Mouse (Mus musculus): ENCODE measurements around the gene Ankfy1. TPM values are rescaled to one million over a fixed set of nuclear protein-coding genes. Genes with fewer than 3 reads are reported as not detected.

The Ankfy1 gene
- polyA plus RNA-seq, 1 experiment = 90.7 TPM

- WGBS = 89% methylated on average over 1 of the region's 1 CpGs
- Histone ChIP-seq H3K4me3 (ENCODE audit: insufficient read depth, low read depth, low read length) (no peak overlapping the region), H3K27ac (ENCODE audit: insufficient read depth, low read depth, low read length) (no peak overlapping the region), H3K4me1 (ENCODE audit: control insufficient read depth, insufficient read depth, low read length) (no peaks in the 10 kb centered on the region)
- TF ChIP-seq POLR2A (IDR thresholded peaks at IDR 0.05; ENCODE audit: insufficient read depth, low read depth, low read length) (no peak), CTCF (IDR thresholded peaks at IDR 0.05; ENCODE audit: insufficient read depth, low read depth, low read length) (no peak)
Observed at GRCm38 (mm10) chr11:72672438-72672837, 17.4 kb upstream of the Ankfy1 start.

DNA sequence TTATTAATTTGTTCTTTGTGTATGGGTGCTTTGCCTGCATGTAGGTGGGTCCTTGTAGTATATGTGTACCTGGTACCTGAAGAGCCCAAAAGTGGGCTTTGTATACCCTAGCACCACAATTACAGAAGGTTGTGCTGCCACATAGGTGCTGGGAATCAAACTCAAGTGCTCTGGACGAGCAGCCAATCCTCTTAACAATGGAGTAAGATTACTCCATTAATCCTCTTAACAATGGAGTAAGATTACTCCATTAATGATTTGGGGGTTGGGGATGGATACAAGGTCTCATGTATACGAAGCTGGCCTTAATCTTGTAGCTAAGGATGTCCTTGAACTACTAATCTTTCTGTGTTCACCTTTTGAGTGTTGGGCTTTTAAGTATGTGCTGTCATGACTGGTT, 14.5 kb upstream of the Ankfy1 start:
- no peak overlapping the region for H3K4me3 ChIP-seq (ENCODE audit: insufficient read depth, low read depth, low read length)
- H3K27ac ChIP-seq (ENCODE audit: insufficient read depth, low read depth, low read length) = no peak overlapping the region
- no peak for TF ChIP-seq POLR2A (IDR thresholded peaks at IDR 0.05; ENCODE audit: insufficient read depth, low read depth, low read length)
- no peak for TF ChIP-seq CTCF (IDR thresholded peaks at IDR 0.05; ENCODE audit: insufficient read depth, low read depth, low read length)
- H3K4me1 ChIP-seq (ENCODE audit: control insufficient read depth, insufficient read depth, low read length) = no peaks in the 10 kb centered on the region
- 59% methylated on average over 2 of the region's 2 CpGs for WGBS

DNA sequence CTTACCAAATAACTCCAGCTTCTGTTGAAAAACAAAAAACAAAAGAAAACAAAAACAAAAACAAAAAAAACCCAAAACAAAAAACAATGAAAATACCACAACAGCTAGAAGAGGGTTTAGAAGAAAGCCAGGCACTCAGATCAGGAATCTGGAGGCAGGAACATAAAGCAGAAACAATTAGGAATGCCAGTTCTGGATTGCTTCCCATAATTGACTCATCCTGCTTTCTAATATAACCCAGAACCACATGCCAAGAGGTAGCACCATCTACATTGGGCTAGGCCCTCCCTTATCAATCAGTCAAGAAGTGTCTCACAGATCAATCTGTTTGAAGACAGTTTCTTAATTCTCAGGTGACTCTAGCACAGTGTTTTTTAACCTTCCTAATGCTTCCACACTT, 9.1 kb upstream of the Ankfy1 start:
- no peak for TF ChIP-seq CTCF (IDR thresholded peaks at IDR 0.05; ENCODE audit: insufficient read depth, low read depth, low read length)
- no peak for TF ChIP-seq POLR2A (IDR thresholded peaks at IDR 0.05; ENCODE audit: insufficient read depth, low read depth, low read length)
- H3K4me3 ChIP-seq (ENCODE audit: insufficient read depth, low read depth, low read length) = no peak overlapping the region

GRCm38 (mm10) chr11:72683402-72683801, 6.4 kb upstream of the Ankfy1 start:
- no peak overlapping the region for H3K4me3 ChIP-seq (ENCODE audit: insufficient read depth, low read depth, low read length)
- TF ChIP-seq CTCF (IDR thresholded peaks at IDR 0.05; ENCODE audit: insufficient read depth, low read depth, low read length) (no peak), POLR2A (IDR thresholded peaks at IDR 0.05; ENCODE audit: insufficient read depth, low read depth, low read length) (no peak)
- no peaks in the 10 kb centered on the region for H3K4me1 ChIP-seq (ENCODE audit: control insufficient read depth, insufficient read depth, low read length)
- 93% methylated on average over 2 of the region's 2 CpGs for WGBS
- H3K27ac ChIP-seq (ENCODE audit: insufficient read depth, low read depth, low read length) = no peak overlapping the region

More for the DNA sequence above, 9.1 kb upstream of the Ankfy1 start:
- Histone ChIP-seq H3K27ac (ENCODE audit: insufficient read depth, low read depth, low read length) (no peak overlapping the region), H3K4me1 (ENCODE audit: control insufficient read depth, insufficient read depth, low read length) (no peaks in the 10 kb centered on the region)

DNA sequence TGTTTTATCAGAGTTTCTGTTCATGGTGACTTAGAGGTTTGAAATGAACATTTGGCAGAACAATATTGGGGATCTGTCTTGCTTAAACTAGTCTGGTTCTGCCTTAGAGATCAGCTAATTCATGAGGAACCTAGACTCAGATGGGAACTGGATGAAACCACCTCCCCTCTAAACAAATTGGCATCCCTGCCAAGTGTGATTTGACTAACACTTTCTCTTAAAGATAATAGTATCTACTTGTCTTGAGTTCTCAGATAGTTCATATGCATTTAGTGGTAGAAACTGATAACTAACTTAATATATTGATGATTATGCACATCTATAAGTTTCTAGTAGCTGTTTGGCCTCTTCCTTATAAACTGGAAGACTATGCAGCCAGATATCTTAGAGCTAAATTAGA, 3.1 kb upstream of the Ankfy1 start:
- Histone ChIP-seq H3K4me3 (ENCODE audit: insufficient read depth, low read depth, low read length) (no peak overlapping the region), H3K27ac (ENCODE audit: insufficient read depth, low read depth, low read length) (no peak overlapping the region), H3K4me1 (ENCODE audit: control insufficient read depth, insufficient read depth, low read length) (peaks cover 3% of the 10 kb centered on the region; the same call in 1 of the 2 replicates)
- TF ChIP-seq POLR2A (IDR thresholded peaks at IDR 0.05; ENCODE audit: insufficient read depth, low read depth, low read length) = no peak
- no peak for TF ChIP-seq CTCF (IDR thresholded peaks at IDR 0.05; ENCODE audit: insufficient read depth, low read depth, low read length)

DNA sequence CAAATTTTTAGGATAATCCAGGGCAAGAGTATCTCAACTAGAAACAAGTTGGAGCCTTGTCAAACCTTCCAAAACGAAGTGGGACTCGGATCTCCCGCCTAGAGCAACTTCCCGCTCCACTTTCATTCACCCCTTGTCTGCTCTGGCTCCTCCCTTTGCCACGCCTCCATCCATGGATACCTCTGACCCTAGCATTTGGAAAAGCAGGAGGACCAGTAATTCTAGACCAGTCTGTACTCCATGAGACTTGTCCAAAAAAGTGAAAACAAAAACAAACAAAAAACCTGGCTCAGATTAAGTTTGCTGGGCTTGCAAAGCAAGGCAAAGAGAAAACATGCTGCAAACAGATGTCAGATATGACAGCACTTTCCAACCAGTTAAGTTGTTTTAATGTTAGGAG, 1.6 kb upstream of the Ankfy1 start:
- peaks cover 6% of the 10 kb centered on the region; the same call in 1 of the 2 replicates for H3K4me1 ChIP-seq (ENCODE audit: control insufficient read depth, insufficient read depth, low read length)
- WGBS = 16% methylated on average over 5 of the region's 5 CpGs
- no peak overlapping the region for H3K4me3 ChIP-seq (ENCODE audit: insufficient read depth, low read depth, low read length)
- no peak overlapping the region for H3K27ac ChIP-seq (ENCODE audit: insufficient read depth, low read depth, low read length)
- TF ChIP-seq POLR2A (IDR thresholded peaks at IDR 0.05; ENCODE audit: insufficient read depth, low read depth, low read length) = no peak
- TF ChIP-seq CTCF (IDR thresholded peaks at IDR 0.05; ENCODE audit: insufficient read depth, low read depth, low read length) = no peak

DNA sequence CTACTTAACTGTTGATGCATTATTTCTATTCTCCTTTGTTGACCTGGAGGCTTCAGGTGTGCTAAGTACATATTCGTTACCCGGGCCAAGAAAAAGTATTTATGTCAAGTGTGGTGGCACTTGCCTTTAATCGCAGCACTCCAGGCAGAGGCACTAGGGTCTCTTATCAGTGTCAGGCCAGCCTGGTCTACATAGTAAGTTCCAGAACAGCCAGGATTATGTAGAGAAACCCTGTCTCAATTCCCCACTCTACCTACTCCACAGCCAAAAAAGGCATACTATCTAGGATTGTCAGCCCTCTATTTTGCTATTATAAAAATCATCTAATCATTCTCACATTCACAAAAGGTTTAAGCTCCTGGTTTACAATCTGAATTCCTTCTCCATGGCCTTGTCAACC, 691 bp upstream of the Ankfy1 start:
- WGBS = 76% methylated on average over 3 of the region's 3 CpGs
- TF ChIP-seq CTCF (IDR thresholded peaks at IDR 0.05; ENCODE audit: insufficient read depth, low read depth, low read length) (no peak), POLR2A (IDR thresholded peaks at IDR 0.05; ENCODE audit: insufficient read depth, low read depth, low read length) (no peak)
- Histone ChIP-seq H3K27ac (ENCODE audit: insufficient read depth, low read depth, low read length) (no peak overlapping the region), H3K4me3 (ENCODE audit: insufficient read depth, low read depth, low read length) (no peak overlapping the region), H3K4me1 (ENCODE audit: control insufficient read depth, insufficient read depth, low read length) (peaks cover 11% of the 10 kb centered on the region)

DNA sequence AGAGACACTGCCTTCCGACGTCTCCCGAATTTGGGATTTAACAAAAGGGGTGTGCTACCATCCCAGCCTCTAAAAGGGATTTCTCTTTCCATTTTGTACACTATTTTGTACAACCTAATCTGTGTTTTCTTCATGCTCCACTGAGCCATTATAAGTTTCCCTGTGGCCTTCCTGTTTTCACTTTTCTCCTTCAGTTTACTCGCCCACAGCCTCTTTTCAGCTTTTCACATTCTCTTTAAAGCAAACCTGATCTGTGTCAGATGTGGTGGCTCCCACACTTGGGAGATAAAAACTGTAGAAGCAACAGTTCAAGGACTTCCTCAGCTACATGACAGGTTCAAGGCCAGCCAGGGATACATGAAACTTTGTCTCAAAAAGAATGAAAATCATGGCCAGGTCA, 2.5 kb downstream of the Ankfy1 start:
- no peak overlapping the region for H3K27ac ChIP-seq (ENCODE audit: insufficient read depth, low read depth, low read length)
- 61% methylated on average over 4 of the region's 4 CpGs for WGBS
- no peak overlapping the region for H3K4me3 ChIP-seq (ENCODE audit: insufficient read depth, low read depth, low read length)
- H3K4me1 ChIP-seq (ENCODE audit: control insufficient read depth, insufficient read depth, low read length) = peaks cover 11% of the 10 kb centered on the region
- no peak for TF ChIP-seq CTCF (IDR thresholded peaks at IDR 0.05; ENCODE audit: insufficient read depth, low read depth, low read length)
- no peak for TF ChIP-seq POLR2A (IDR thresholded peaks at IDR 0.05; ENCODE audit: insufficient read depth, low read depth, low read length)

DNA sequence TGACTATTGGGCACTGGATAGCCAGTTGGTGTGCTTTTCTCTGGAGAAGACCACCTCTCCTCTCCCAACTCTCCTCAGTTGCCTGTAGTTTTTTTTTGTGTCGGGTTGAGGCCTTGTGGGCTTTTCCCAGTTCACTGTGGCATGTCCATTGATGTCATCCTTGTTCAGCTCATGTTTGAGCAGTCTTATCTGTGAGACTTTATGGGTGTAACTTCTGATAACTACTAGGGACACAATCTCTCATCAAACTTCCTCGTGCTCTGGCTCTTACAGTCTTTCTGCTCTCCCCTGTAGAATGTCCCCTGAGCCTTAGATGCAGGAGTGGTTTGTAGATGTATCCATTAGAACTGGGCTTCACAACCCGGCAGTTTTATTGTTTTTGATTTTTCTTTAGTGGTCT, 5.2 kb downstream of the Ankfy1 start:
- TF ChIP-seq POLR2A (IDR thresholded peaks at IDR 0.05; ENCODE audit: insufficient read depth, low read depth, low read length) = no peak
- TF ChIP-seq CTCF (IDR thresholded peaks at IDR 0.05; ENCODE audit: insufficient read depth, low read depth, low read length) = no peak
- WGBS = 85% methylated on average over 3 of the region's 3 CpGs
- H3K4me3 ChIP-seq (ENCODE audit: insufficient read depth, low read depth, low read length) = no peak overlapping the region
- peaks cover 11% of the 10 kb centered on the region for H3K4me1 ChIP-seq (ENCODE audit: control insufficient read depth, insufficient read depth, low read length)
- no peak overlapping the region for H3K27ac ChIP-seq (ENCODE audit: insufficient read depth, low read depth, low read length)

DNA sequence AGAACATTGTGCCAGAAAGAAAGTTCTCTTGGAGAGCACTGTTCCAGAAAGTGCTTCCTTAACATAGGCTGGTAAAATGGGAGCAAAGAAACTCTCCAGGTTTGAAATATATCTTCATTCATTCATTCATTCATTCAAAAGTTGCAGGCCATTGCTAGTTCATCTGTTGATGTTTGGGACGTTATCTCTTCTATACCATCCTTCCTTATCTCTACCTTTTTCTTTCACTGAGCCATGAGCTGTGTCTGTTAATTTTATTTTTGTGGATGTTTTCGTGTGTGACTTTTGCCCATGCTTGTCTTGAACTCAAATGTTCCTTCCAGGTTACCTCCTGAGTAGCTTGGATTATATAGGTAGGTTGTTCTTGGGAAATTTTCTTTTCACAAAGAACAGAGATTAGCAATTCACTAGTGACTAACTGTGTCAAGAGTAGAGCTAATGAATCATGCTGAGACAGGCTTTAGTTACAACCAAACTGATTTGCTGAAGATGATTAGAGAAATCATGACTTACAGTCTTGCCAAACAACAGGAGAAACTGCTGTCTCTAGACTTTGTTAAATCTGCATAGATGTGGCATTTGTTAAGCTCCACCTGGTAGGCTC, 6.7 kb downstream of the Ankfy1 start:
- H3K4me1 ChIP-seq (ENCODE audit: control insufficient read depth, insufficient read depth, low read length) = peaks cover 7% of the 10 kb centered on the region
- H3K4me3 ChIP-seq (ENCODE audit: insufficient read depth, low read depth, low read length) = no peak overlapping the region
- WGBS = 93% methylated on average over 2 of the region's 2 CpGs
- H3K27ac ChIP-seq (ENCODE audit: insufficient read depth, low read depth, low read length) = no peak overlapping the region
- TF ChIP-seq CTCF (IDR thresholded peaks at IDR 0.05; ENCODE audit: insufficient read depth, low read depth, low read length) (no peak), POLR2A (IDR thresholded peaks at IDR 0.05; ENCODE audit: insufficient read depth, low read depth, low read length) (no peak)

Measured in olfactory bulb, adult 2 months (tissue).